Mouse (Mus musculus): Measurements from ENCODE around the gene Olfr1042. TPM values are rescaled to one million over a fixed set of nuclear protein-coding genes. Genes with fewer than 3 reads are reported as not detected.

Olfr1042 gene
- polyA plus RNA-seq, 1 experiment from 2014 or later = not detected

Other genes starting within 250 kb of the Olfr1042 start
- gene Olfr1025-ps1, start 246.6 kb downstream of the Olfr1042 start, polyA plus RNA-seq (2015; fragmentation: Nextera tagmentation; extraction: Ambion mirVana) = not detected in 2 replicates
- gene Olfr1026, start 240.3 kb downstream of the Olfr1042 start, polyA plus RNA-seq (2015; fragmentation: Nextera tagmentation; extraction: Ambion mirVana) = not detected in 2 replicates
- not detected in 2 replicates for gene Olfr1028, start 211.4 kb downstream of the Olfr1042 start, polyA plus RNA-seq (2015; fragmentation: Nextera tagmentation; extraction: Ambion mirVana)
- not detected in 2 replicates for gene Olfr1029, start 187.9 kb downstream of the Olfr1042 start, polyA plus RNA-seq (2015; fragmentation: Nextera tagmentation; extraction: Ambion mirVana)
- gene Olfr1030, start 182.6 kb downstream of the Olfr1042 start, polyA plus RNA-seq (2015; fragmentation: Nextera tagmentation; extraction: Ambion mirVana) = not detected in 2 replicates
- gene Olfr1031, start 171.5 kb downstream of the Olfr1042 start, polyA plus RNA-seq (2015; fragmentation: Nextera tagmentation; extraction: Ambion mirVana) = not detected in 2 replicates
- not detected in 2 replicates for gene Olfr1032, start 156.3 kb downstream of the Olfr1042 start, polyA plus RNA-seq (2015; fragmentation: Nextera tagmentation; extraction: Ambion mirVana)
- gene Olfr1033, start 141.2 kb downstream of the Olfr1042 start, polyA plus RNA-seq (2015; fragmentation: Nextera tagmentation; extraction: Ambion mirVana) = 0.69 TPM in 2 replicates
- gene Olfr1034, start 116.0 kb downstream of the Olfr1042 start, polyA plus RNA-seq (2015; fragmentation: Nextera tagmentation; extraction: Ambion mirVana) = not detected in 2 replicates
- gene Olfr1036, start 87.8 kb downstream of the Olfr1042 start, polyA plus RNA-seq (2015; fragmentation: Nextera tagmentation; extraction: Ambion mirVana) = not detected in 2 replicates
- not detected in 2 replicates for gene Olfr1037, start 74.5 kb downstream of the Olfr1042 start, polyA plus RNA-seq (2015; fragmentation: Nextera tagmentation; extraction: Ambion mirVana)
- not detected in 2 replicates for gene Olfr1039, start 25.9 kb downstream of the Olfr1042 start, polyA plus RNA-seq (2015; fragmentation: Nextera tagmentation; extraction: Ambion mirVana)
- gene Olfr1040, start 15.1 kb downstream of the Olfr1042 start, polyA plus RNA-seq (2015; fragmentation: Nextera tagmentation; extraction: Ambion mirVana) = not detected in 2 replicates
- not detected in 2 replicates for gene Olfr1043, start 5.7 kb upstream of the Olfr1042 start, polyA plus RNA-seq (2015; fragmentation: Nextera tagmentation; extraction: Ambion mirVana)
- not detected in 2 replicates for gene Olfr1044, start 16.0 kb upstream of the Olfr1042 start, polyA plus RNA-seq (2015; fragmentation: Nextera tagmentation; extraction: Ambion mirVana)
- not detected in 2 replicates for gene Olfr52, start 23.8 kb upstream of the Olfr1042 start, polyA plus RNA-seq (2015; fragmentation: Nextera tagmentation; extraction: Ambion mirVana)
- gene Olfr1045, start 41.2 kb upstream of the Olfr1042 start, polyA plus RNA-seq (2015; fragmentation: Nextera tagmentation; extraction: Ambion mirVana) = not detected in 2 replicates
- gene Olfr1046, start 57.5 kb upstream of the Olfr1042 start, polyA plus RNA-seq (2015; fragmentation: Nextera tagmentation; extraction: Ambion mirVana) = not detected in 2 replicates
- gene Olfr1047, start 69.6 kb upstream of the Olfr1042 start, polyA plus RNA-seq (2015; fragmentation: Nextera tagmentation; extraction: Ambion mirVana) = not detected in 2 replicates
- not detected in 2 replicates for gene Olfr1048, start 78.5 kb upstream of the Olfr1042 start, polyA plus RNA-seq (2015; fragmentation: Nextera tagmentation; extraction: Ambion mirVana)
- not detected in 2 replicates for gene Olfr1049, start 96.5 kb upstream of the Olfr1042 start, polyA plus RNA-seq (2015; fragmentation: Nextera tagmentation; extraction: Ambion mirVana)
- gene Olfr1051, start 117.2 kb upstream of the Olfr1042 start, polyA plus RNA-seq (2015; fragmentation: Nextera tagmentation; extraction: Ambion mirVana) = not detected in 2 replicates
- not detected in 2 replicates for gene Olfr1052, start 130.6 kb upstream of the Olfr1042 start, polyA plus RNA-seq (2015; fragmentation: Nextera tagmentation; extraction: Ambion mirVana)
- not detected in 2 replicates for gene Olfr1053, start 153.4 kb upstream of the Olfr1042 start, polyA plus RNA-seq (2015; fragmentation: Nextera tagmentation; extraction: Ambion mirVana)
- gene Olfr1054, start 173.6 kb upstream of the Olfr1042 start, polyA plus RNA-seq (2015; fragmentation: Nextera tagmentation; extraction: Ambion mirVana) = not detected in 2 replicates
- not detected in 2 replicates for gene Olfr1055, start 188.4 kb upstream of the Olfr1042 start, polyA plus RNA-seq (2015; fragmentation: Nextera tagmentation; extraction: Ambion mirVana)
- gene Olfr1056, start 200.6 kb upstream of the Olfr1042 start, polyA plus RNA-seq (2015; fragmentation: Nextera tagmentation; extraction: Ambion mirVana) = not detected in 2 replicates
- not detected in 2 replicates for gene Olfr1057, start 216.6 kb upstream of the Olfr1042 start, polyA plus RNA-seq (2015; fragmentation: Nextera tagmentation; extraction: Ambion mirVana)
- gene Olfr1058, start 226.7 kb upstream of the Olfr1042 start, polyA plus RNA-seq (2015; fragmentation: Nextera tagmentation; extraction: Ambion mirVana) = not detected in 2 replicates

Data from hindbrain, embryonic 16.5 days (tissue).